Mouse (Mus musculus) gastrocnemius, adult 18-20 months (tissue): ENCODE data around the gene Asic1. TPM values are rescaled to one million over a fixed set of nuclear protein-coding genes. Genes with fewer than 3 reads are reported as not detected.

Source experiments
- DNase-seq: peaks from one replicate; pipeline ENCODE4 v3.0.0; 2021; ENCODE audit warnings: low spot score
- total RNA-seq, 2 experiments: library from RNA; stranded (reverse); gene quantifications; 2 replicates each; pipeline ENCODE4 v1.2.3; 2021

Gene Asic1
- total RNA-seq, 2 experiments from 2014 or later: 0.11 TPM; not detected in 1

DNA sequence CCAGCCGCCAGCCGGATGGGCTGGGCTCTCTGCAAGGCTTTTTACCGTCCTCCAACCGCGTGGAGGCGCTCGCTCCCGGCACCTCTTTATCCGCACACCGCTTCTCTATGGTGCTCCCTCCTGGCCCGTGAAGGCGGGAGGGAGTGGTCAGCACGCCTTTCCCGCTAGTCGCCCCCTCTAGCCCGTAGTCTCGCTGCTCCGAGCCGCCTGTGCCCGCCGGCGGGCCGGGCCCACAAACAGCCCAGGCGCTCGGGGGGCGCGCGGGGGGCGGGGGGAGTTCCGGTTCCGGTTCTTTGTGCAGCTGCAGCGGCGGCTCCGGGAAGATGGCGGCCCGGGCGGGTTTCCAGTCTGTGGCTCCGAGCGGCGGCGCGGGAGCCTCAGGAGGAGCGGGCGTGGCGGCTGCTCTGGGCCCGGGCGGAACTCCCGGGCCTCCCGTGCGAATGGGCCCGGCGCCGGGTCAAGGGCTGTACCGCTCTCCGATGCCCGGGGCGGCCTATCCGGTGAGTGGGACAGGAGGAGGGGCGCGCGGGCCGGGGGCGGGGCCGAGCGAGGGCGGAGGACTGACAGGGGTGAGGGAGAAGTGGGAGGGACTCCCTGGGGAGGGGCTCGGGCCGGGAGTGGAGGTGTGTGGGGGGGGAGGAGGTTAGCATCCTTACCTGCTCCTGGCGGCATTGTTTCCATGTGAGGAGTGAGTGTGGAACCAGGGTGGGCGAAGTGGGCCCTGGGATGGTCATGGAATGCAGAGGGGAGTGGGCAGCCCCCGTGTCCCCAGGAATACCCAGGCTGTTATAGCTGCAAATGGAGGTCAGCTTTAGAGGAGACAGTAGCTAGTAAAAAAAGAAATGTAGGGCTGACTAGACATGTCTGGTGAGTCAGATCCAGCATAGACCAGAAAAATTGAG, 32.1 kb downstream of the Asic1 start, which contains the start of gene Smarcd1:
Smarcd1 (plus strand) TSS at position 131 of the 902 bp plus-strand sequence.
- DNase-seq: peak; percentile 93

DNA sequence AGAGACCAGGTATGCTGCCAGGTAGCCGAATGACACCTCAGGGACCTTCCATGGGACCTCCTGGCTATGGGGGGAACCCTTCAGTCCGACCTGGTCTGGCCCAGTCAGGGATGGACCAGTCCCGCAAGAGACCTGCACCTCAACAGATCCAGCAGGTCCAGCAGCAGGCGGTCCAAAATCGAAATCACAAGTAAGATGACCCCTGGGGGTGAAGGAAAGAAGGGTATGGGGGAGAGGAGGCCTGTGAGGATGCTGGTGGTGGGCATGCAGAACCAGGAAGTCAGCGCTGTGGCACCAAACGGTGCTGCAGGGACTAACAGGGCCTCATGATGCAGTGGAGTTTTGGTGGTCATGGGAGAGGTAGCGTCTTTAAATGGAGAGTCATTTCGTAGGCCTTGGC, 32.9 kb downstream of the Asic1 start:
- no peak for DNase-seq

DNA sequence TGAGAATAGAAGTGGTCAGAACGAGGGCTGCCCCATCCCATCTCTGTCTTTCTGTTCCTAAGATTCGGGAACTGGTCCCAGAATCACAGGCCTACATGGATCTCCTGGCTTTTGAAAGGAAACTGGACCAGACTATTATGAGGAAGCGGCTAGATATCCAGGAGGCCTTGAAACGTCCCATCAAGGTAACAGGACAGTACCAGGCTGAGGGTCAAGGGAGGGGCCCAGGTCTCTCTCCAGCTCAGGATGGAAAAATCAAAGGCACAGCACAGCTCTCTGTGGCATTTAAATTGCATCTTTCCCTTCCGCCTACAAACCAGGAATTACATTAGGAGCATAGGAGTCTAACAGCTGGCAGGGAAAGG, 33.5 kb downstream of the Asic1 start:
- no peak for DNase-seq

DNA sequence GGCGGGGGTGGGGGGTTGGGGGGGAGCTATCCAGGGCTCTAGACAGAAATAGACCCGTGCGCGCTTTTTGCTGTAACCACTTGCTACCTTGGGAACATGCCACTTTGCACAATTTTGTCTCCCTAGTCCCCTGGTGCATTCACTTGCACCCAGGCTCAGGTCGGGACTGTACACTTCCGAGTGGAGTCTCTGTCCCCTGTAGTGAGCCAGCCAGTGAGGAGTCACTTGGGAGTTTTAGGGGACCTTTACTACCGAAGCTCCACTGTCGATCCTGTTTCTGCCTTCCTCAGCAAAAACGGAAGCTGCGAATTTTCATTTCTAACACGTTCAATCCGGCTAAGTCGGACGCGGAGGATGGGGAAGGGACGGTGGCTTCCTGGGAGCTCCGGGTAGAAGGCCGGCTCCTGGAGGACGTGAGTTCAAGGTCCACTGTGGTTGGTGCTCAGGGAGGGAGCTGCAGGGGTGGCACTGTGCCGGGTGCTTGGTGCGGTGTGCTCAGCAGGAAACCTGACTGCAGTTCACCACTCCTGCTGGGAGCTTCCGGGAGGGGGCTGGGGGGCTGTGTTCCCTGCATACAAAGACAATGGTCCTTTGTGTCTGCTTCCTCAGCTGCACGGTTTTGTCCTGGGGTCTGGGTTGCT, 34.0 kb downstream of the Asic1 start:
- no peak for DNase-seq

DNA sequence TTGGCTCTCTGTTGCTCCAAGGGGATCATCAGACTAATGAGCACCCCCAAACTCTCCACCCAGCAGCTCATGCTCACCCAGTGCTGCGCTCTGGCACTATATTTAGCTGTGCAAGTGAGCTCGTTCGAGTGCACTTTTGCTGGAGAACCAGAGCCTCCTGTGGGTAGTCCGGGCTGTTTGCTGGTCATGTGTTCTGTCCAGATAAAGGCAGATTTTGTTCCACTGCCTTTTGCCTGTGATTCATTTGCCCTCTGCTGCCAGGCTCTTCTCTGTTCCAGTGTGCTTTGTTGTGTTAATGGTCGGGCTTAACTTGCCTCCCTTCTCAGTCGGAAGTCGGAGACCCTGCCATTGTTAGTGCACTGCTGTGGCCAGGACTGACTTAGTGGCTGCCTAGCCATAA, 34.7 kb downstream of the Asic1 start:
- no peak for DNase-seq

DNA sequence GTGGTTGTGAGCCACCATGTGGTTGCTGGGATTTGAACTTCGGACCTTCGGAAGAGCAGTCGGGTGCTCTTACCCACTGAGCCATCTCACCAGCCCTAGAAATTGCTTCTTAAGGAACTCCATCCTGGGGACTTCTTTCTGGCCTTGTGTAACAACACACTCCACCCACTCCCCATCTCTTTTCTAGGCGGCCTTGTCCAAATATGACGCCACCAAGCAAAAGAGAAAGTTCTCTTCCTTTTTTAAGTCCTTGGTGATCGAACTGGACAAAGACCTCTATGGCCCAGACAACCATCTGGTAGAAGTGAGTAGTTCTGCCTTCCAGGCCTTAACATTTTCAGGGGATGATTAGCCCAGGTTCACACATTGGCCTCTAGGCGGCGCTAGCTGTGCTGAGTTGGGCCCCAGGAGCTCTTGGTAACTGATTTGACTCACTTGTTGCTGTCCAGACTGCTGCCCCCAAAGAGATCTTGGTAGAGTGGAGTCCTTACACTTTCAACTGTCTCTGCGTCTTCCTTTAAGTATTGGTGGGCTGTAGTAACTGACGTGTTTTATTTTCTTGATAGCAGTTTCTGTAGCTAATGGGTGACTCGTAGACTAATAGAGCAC, 35.4 kb downstream of the Asic1 start, which contains the start of gene Gm17349:
Gm17349 (minus strand) TSS at position 51 of the 609 bp plus-strand sequence.
- DNase-seq: peak; percentile 60

DNA sequence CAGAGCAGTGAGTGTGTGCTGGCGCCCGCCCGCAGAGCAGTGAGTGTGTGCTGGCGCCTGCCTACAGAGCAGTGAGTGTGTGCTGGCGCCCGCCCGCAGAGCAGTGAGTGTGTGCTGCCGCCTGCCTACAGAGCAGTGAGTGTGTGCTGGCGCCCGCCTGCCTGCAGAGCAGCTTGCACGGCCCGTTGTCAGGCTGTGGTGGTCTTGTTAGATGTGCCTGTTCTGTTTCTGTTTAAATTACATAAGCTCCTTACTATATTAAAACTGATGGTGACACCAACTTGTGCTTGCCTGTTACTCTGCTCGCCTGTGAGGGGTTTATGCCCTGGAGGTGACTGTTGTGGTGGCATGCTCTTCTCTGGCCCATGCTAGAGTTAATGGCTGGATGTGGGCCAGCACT, 38.0 kb downstream of the Asic1 start:
- DNase-seq: no peak

DNA sequence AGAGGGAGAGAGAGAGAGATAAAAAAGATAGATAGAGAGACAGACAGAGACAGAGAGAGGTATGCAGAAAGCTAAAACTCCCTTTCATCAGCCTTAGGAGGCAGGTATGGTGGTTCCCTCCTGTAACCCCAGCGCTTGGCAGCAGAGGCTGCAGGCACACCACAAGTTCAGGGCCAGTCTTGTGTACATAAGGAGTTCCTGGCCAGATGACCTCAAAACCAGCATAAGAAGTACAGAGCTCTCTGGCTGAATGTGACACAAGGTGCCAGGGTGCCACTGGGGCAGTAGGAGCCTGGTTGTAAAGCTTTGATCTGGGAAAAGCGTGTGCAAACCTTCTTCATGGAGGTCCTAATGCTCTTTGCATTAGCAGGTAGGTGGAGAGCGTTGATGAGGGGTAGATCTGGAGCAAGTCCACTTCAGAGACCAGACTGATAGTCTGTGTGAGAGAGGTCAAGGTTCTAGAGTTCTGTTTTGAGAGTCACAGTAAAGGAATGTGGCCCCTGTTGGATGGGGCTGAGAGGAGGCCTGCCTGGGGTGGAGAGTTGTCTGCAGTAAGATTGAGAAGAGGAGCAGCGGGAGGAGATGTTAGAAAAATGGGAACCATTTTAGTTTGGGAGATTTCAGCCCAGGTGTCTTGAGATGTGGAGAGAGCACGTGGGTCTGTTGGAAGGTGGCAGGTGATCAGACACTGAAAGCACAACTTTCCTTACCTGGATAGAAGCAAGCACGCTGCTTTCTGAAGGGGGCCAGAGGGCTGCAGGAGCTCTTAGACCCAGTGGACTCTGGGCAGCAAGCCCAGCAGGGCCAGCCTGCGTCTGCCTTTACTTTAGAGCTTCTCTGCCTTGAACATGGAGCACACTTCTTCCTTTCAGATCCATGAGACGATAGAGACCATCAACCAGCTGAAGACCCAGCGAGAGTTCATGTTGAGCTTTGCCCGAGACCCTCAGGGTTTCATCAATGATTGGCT, 40.3 kb downstream of the Asic1 start:
- no peak for DNase-seq

DNA sequence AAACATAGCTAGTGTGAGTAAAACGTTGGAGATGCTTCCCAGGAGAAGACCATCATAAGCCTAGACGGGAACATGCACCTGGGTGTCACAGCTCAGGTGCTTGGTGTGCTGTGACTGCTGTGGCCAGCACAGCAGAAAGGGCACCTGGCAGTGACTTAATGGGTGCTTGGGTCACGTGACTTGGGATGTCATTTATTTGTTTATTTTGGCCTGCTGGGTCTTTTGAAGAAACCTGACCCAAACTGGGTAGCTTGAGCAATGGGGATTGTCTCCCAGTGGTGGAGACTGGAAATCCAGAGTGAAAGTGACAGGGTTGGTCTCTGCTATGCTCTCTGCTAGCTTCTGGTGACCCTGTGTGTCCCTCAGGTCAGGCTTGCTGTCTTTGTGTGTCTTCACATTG, 41.3 kb downstream of the Asic1 start:
- no peak for DNase-seq

DNA sequence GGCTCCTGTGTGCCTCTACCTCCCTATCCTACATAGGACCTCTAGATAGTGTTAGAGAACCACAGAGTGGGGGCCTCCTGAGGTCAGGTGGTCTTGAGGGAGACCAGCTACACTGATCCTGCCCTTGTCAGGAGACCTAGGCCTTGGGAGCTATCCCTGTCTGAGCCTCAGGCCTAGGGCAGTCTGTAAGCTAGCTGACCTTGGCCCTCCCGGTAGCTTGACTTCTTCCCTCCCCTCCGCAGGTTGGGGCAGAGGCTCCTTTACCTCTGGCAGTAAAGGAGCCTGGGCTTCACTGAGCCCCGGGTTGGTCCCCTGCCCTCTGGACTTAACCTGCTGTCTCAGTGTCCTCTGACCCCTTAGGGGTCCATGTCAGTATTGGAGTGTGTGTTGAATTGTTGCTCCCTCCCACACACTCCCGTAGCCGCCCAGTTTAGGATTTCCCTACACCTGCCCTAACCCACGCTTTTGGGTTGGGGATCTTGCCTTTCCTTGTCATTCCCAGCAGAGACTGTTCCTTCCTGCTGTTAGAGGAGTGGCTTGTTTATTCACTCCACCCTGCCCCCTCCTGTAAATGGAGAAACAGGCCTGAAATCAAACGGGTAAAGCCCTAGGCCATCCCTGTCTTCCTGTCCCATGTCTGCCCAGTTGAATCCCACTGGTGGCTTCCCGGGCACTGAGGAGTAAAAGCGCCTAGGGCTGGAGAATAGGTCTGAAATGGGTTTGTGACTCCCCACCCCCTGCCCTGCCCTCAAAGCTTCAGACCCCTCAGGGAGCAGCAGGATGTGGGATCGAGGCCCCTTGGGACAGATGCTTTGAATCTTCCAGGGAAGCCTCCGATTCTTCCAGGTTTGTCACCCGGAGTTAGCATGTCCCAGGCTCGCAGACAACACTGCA, 42.7 kb downstream of the Asic1 start:
- no peak for DNase-seq

DNA sequence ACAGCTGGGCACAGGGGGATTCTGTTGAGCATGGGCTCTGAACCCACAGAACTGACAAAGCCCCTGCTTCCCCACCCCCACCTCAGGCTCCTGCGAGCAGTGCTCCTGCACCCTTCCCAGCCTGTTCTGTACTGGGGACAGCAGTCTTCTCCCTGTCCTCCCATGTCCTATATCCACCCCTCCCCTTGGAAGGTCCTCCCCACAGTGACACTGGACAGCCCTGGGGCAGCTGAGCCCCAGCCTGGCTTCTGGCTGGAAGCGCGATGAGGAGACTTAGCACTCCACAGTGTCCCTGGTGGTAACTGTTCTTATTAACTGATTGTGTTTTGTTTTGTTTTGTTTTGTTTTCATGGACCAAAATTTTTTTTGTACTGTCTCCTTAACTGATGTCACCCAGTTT, 43.4 kb downstream of the Asic1 start:
- no peak for DNase-seq

DNA sequence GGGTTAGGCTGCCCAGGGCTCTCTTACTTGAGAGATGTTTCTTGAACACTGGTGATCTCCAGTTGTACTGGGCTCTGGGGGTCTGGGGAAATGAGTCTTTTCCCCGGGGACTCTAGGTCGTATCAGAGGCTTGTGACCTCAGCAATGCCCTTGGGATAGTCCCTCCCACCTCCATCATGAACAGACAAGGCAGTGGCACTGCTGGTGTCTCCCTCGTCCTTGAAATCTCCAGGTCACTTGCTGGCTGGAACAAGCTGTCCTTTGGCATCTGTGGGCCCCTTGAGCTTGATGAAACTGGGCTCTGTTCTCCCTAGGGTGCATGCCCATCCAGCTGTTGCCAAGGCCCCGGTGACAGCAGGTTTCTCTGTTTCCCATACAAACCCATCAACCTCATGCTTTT, 44.0 kb downstream of the Asic1 start:
- no peak for DNase-seq

DNA sequence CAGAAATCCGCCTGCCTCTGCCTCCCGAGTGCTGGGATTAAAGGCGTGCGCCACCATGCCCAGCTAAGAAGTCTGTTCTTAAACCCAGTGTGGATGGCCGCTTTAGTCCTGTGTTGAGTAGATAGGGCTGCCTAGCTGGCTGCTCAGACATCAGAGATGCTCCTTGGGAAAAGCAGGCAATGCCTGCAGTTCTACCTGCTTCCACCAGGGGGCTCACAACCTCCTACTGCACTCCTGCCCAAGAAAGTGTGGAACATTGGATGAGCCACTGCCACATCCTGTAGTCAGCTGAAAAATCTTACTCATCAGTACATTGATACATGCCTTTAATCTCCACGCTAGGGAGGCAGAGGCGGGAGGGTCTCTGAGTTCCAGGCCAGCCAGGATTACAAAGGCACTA, 44.7 kb downstream of the Asic1 start:
- peak; percentile 87 for DNase-seq

DNA sequence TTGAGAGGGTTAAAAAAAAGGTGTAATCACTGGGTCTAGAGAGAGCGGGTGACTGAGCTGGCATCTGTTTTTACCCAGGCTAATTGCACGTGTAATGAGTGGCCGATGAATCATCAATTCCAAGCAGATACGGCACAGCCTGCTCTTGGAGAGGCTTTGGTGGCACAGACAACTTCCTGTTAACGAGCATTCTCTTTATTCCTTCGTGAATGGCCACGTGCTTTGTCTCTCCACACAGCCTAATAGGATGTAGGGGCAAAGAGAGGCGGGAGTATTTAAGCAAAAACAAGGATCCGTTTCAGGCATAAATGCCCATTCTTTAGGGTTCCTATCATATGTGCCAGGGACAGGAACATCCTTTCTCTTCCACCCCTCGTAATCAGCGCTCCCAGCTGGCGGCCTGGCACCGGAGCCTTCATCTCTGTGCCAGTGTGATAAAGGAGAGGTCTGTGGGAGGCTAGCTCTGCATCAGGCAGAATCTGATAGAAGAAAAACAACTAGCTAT, 45.2 kb downstream of the Asic1 start:
- no peak for DNase-seq

DNA sequence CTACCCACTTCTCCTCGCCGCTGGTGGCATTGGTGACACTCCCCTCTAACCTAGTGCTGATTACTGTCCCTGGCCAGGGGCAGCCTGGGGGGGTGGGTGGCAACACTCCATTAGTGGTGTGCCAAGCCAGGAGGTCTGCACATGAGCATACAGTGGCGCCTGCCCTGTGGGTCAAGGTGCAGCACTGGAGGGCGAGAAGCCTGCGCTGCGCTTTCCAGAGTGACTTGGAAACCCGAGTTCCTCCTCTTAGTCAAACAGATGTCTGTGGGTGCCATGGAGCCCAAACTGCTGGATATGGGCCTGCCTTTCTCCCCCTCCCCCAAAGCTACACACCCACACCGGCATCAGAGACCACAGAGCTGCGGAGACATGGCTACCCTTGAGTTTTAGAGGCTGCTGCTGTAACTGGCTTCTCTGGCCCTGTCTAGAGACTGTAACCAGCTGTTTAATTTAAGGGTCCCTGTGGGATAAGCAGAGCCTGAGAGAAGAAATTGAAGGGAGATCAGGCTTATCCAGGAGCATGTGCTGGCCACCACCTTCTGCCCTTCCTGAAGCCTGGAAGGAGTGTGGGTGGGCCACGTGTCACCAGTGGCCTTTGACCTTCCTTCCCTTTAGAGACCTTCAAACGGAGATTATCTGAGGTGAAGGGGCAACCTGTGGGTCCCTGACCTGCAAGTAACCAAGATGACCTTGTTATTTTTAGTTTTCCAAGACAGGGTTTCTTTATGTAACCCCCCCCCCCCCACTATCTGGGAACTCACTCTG, 46.0 kb downstream of the Asic1 start:
- DNase-seq: no peak

DNA sequence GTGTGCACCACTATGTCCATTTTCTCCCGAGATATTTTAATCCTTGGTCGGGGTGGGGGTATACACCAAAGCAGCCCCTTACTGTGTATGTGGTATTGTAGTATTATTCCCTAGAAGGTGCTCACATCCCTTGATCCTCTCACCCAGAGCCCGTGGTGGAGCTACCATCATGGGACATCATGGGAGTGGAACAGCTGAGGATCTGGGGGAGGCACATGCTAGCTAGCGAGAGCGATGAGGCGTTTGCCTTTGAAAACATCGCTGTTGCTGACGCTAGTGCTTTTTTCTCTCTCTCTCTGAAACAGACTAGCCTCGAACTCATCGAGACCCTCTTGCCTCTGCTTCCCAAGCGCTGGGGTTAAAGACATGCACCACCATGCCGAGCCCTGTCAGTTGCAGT, 46.6 kb downstream of the Asic1 start:
- DNase-seq: no peak

DNA sequence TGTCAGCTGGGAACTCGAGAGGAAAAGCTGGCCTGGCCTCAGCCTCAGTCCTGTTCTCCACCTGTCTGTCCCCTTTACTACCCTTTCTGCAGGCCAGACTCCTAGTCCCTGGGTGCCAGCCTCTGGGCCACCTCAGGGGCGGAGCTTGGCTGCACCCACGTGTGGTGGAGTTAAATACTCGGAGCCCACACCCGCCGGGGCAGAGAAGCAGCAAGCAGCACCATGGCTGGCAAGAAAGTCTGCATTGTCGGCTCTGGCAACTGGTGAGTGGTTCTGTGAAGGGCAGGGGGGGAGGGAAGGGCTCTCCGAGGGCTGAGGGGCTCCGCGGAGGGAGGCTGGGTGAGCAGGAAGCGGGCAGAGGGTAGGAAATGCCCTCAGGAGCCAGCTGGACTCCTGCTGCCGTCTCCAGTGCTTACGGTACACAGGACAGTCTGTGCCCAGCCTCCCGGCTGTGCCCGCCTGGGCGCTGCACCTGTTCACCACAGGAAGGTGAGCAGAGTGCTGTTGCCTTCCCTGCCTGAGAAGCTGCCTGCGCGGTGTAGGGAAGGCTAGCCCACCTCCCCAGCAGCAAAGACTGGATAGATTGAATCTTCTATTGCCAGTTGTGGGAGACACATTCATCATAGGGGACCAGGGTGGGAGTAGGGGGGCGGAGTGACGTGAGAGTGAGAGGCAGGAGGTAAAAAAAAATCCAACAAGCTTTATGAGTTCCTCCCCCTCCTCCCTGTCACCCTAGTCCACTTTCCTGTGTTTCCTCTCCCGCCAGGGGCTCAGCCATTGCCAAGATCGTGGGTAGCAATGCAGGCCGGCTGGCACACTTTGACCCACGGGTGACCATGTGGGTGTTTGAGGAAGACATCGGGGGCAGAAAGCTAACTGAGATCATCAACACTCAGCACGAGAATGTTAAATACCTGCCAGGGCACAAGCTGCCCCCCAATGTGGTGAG, 47.5 kb downstream of the Asic1 start, which contains the start of gene Gpd1:
Gpd1 (plus strand) TSS at position 130 of the 949 bp plus-strand sequence.
- peak; percentile 85 for DNase-seq

DNA sequence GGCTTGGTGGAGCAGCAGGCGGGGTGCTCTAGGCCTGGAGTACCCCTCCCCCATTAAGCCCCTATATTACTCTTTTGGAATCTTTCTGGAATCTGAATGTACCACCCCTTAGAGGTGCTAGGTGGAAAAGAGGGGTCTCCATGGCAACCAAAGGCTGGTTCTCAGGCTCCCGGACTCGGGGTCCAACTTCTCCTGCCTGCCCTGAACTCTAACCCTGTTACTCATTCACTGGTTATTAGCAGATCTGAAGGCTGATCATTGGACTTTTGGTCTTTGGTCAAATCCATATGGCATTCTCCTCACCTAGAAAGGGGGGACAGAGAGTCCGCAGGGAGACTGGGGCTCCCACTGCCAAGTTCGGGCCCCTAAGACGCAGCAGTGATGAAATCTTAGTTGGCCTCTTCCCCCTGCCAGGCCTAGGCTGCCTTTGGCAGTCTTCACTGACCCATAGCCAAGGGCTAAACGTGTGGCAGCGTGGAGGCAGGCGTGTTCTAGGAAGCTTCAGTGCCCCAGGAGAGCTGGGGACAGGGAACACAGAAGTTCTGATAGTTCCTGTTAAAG, 48.4 kb downstream of the Asic1 start:
- DNase-seq: peak; percentile 85
